Mouse (Mus musculus): Measurements from ENCODE around the gene Stat2.
"Not testable (repeated sequence)": the region's sequence is repeated elsewhere in the genome, so short reads cannot be mapped to it uniquely, and the experiment has no call there.

DNA sequence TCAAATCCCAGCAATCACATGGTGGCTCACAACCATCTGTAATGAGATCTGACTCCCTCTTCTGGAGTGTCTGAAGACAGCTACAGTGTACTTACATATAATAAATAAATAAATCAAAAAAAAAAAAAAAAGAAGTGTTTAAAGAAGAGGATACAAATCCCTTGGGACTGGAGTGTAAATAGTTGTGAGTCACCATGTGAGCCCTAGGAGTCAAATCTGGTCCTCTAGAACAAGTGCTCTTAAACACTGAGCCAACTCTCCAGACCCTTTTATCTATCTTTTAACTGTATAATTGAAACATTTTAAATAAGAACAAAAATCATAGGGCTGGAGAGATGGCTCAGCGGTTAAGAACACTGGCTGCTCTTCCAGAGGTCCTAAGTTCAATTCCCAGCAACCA, 5.0 kb downstream of the Stat2 start:
- TF ChIP-seq CTCF (IDR thresholded peaks at IDR 0.05; ENCODE audit: low read depth, low read length); POLR2A (IDR thresholded peaks at IDR 0.05; ENCODE audit: extremely low read depth, insufficient read depth, low read length): not testable (repeated sequence)

All from liver, adult 2 months (tissue).